Mouse (Mus musculus) thymus, adult 2 months (tissue): Measurements from ENCODE around the gene Carnmt1. TPM values are rescaled to one million over a fixed set of nuclear protein-coding genes. Genes with fewer than 3 reads are reported as not detected.
A peak's percentile ranks its signal among the peaks of the same experiment; 100 is the strongest.

Experiments used
- DNase-seq: peaks from one replicate; pipeline ENCODE4 v3.0.0; 2021
- H3K27ac ChIP-seq: fragments of 200-500 bp; 2 replicates; pipeline ENCODE4 v1.5.1; 2012; ENCODE audit warnings: low read length, control low read depth; ENCODE audit not compliant: control insufficient read depth, insufficient read depth
- H3K27me3 ChIP-seq: fragments of 200-500 bp; 2 replicates; pipeline ENCODE4 v1.6.1; 2012; ENCODE audit warnings: mild to moderate bottlenecking, low read length, moderate library complexity, mixed read lengths; ENCODE audit not compliant: control insufficient read depth, insufficient read depth
- H3K36me3 ChIP-seq: fragments of 200-500 bp; 2 replicates; pipeline ENCODE4 v1.6.1; 2012; ENCODE audit warnings: mild to moderate bottlenecking, low read length, moderate library complexity; ENCODE audit not compliant: control insufficient read depth, insufficient read depth
- H3K4me1 ChIP-seq: fragments of 200-500 bp; replicated peaks from 2 replicates; pipeline ENCODE4 v1.6.1; 2012; ENCODE audit warnings: low read length; ENCODE audit not compliant: control insufficient read depth, insufficient read depth
- H3K4me3 ChIP-seq: fragments of 200-500 bp; 2 replicates; pipeline ENCODE4 v1.5.1; 2012; ENCODE audit warnings: mild to moderate bottlenecking, low read length, control low read depth, moderate library complexity; ENCODE audit not compliant: control insufficient read depth, insufficient read depth
- CTCF ChIP-seq: fragments of 200-500 bp; IDR thresholded peaks from 2 replicates; pipeline ENCODE4 v1.5.1; 2012; ENCODE audit warnings: mild to moderate bottlenecking, control low read depth, low read length, moderate library complexity, borderline replicate concordance; ENCODE audit not compliant: control insufficient read depth, poor library complexity, insufficient read depth; ENCODE audit errors: extremely low read depth
- POLR2A ChIP-seq: fragments of 200-500 bp; IDR thresholded peaks from 2 replicates; pipeline ENCODE4 v1.6.1; 2012; ENCODE audit warnings: mild to moderate bottlenecking, low read length, control low read depth, moderate library complexity; ENCODE audit not compliant: control insufficient read depth, poor library complexity, insufficient read depth; ENCODE audit errors: extremely low read depth
- WGBS: fragments of 180-500 bp; shearing (Covaris S2); methylation state at CpG from one replicate; pipeline ENCODE4 v1.1.7; 2018; 5-methylcytosine and 5-hydroxymethylcytosine counted together
- polyA plus RNA-seq: library from polyadenylated mRNA; depleted of rRNA; stranded (reverse); fragments of >200 nt; gene quantifications from 2 replicates; pipeline ENCODE4 v1.2.3, GENCODE M21; 2012

The Carnmt1 gene
- polyA plus RNA-seq, 1 experiment: 6.6 TPM

DNA sequence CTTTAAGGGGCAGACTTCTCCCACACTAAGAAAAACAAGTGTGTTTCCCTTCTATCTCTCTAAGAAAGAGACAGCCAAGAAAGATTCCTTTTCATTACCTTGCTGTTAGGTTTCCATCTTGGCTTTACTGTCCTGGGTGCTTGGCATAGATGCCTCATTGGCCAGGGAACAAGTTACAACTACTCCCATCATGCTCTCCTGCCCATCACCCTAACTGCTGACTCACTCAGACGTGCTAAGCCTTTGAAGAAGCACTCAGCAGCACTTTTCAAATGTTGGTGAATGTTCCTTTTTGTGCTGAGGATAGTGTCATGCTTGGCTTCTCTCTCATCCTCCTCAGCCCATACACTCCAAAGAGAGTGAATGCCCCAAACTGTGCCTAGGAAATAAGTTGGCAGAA lies 8.9 kb upstream of the Carnmt1 start:
- H3K4me1 ChIP-seq: no peaks in the 10 kb centered on the region
- no peak for DNase-seq
- no peaks in the 10 kb centered on the region for H3K36me3 ChIP-seq
- H3K27ac ChIP-seq: no peak overlapping the region
- H3K27me3 ChIP-seq: no peaks in the 10 kb centered on the region
- 25% methylated on average over 1 of the region's 1 CpGs for WGBS
- no peak overlapping the region for H3K4me3 ChIP-seq
- TF ChIP-seq CTCF (no peak), POLR2A (no peak)

- TF ChIP-seq CTCF (no peak), POLR2A (no peak)
- Histone ChIP-seq H3K4me1 (no peaks in the 10 kb centered on the region), H3K36me3 (no peaks in the 10 kb centered on the region), H3K27me3 (no peaks in the 10 kb centered on the region), H3K4me3 (no peak overlapping the region), H3K27ac (no peak overlapping the region)
- DNase-seq: no peak
- WGBS: 51% methylated on average over 2 of the region's 2 CpGs
Observed at GRCm38 (mm10) chr19:18663904-18664303, 6.7 kb upstream of the Carnmt1 start.

DNA sequence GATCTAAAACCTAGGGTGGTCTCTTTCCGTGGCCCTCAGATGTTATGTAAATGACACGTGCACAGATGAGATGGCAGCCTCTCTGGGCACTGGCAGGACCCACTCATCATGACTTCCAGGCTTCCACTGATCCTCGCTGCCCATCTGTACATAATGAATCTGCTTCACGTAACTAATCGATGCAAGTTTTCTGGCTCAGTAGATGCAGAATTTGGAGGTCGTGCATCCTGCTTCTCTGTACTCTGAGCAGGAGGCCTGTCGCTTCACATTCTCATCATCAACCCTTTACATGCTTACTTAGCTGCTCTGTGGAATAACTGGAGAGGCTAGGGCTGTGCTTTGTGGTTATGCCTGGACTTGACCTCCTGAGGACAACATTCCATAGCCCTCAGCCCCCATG lies 3.6 kb upstream of the Carnmt1 start:
- 95% methylated on average over 7 of the region's 7 CpGs for WGBS
- no peaks in the 10 kb centered on the region for H3K4me1 ChIP-seq
- no peaks in the 10 kb centered on the region for H3K36me3 ChIP-seq
- no peak overlapping the region for H3K27ac ChIP-seq
- DNase-seq: no peak
- no peak overlapping the region for H3K4me3 ChIP-seq
- TF ChIP-seq POLR2A (no peak), CTCF (no peak)
- no peaks in the 10 kb centered on the region for H3K27me3 ChIP-seq

DNA sequence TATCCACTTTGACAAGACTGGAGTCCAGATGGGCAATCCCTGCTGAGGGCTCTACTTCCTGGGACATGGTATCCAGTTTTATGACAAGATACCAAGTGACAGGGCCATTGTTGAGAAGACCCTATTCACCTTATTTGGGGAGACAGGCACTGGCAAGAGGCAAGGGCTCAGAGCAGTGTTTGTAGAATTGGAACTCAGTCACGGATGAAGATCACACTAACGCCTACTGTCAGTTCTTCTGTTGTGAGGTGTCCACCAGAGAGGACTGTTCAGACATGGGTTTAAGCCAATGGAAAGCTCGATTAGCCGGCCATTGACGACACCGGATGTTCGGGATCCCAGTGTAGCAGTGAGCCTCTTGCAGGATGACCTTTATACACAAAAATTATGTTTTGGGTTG lies 1.0 kb upstream of the Carnmt1 start:
- H3K4me3 ChIP-seq: no peak overlapping the region
- no peaks in the 10 kb centered on the region for H3K27me3 ChIP-seq
- DNase-seq: no peak
- WGBS: 97% methylated on average over 7 of the region's 7 CpGs
- TF ChIP-seq POLR2A: no peak
- no peak for TF ChIP-seq CTCF
- no peak overlapping the region for H3K27ac ChIP-seq
- H3K36me3 ChIP-seq: no peaks in the 10 kb centered on the region
- 0 out of 2 replicates have a peak, but pooled peaks cover 2% of the 10 kb centered on the region for H3K4me1 ChIP-seq

DNA sequence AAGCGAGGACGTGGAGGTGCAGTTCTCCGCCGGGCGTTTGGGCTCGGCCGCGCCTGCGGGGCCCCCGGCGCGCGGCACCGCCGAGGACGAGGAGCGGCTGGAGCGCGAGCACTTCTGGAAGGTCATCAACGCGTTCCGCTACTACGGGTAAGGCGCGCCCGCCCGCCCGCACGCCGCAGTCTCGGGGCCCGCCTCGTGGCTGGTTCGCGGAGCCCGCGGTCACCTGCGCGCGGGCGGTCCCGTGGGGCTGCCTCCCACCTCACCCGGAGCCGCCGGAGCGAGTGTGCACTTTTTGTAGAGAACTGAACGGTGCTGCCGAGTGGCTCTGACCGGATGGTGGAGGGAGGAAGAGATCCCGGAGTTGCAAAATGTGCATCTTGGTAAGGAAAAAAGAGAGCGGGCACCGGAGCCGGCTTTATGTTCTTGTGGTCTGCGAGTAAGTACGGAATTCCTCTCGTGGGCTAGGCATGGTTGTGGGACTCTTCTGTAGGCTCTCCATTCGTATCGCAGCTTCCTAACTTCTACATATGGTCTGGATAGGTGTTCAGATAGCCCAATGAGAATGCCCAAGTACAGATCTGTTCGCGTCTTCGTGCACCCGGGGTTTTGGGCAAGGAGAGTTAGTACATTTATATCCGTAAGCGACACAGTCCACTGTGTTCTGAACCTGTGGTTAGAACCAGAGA lies 635 bp downstream of the Carnmt1 start:
- H3K4me1 ChIP-seq: 0 out of 2 replicates have a peak, but pooled peaks cover 2% of the 10 kb centered on the region
- peak; percentile 58 for DNase-seq
- H3K27me3 ChIP-seq: no peaks in the 10 kb centered on the region
- H3K36me3 ChIP-seq: no peaks in the 10 kb centered on the region
- TF ChIP-seq CTCF (no peak), POLR2A (no peak)
- no peak overlapping the region for H3K27ac ChIP-seq
- WGBS: under 1% methylated on average over 64 of the region's 64 CpGs
- H3K4me3 ChIP-seq: peak overlapping the region; percentile 75

DNA sequence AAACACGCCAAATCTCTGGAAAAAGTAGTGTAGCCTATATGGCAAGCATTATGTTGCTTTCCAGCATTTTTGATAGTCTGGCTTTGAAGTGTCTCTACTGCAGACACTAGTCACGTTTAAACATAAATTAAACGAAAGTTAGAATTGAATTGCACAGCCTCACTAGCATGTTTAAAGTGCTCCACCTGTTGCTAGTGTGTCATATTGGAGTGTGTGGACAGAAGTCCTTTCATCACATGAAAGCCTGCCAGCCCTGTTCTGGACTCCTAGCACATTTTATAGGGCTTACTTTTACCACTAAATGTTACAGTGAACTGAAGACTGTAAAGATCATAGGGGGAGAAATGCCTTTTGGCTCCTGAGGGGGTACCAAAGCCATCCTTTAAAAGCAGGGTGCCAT lies 1.9 kb downstream of the Carnmt1 start:
- H3K36me3 ChIP-seq: no peaks in the 10 kb centered on the region
- no peak for TF ChIP-seq POLR2A
- TF ChIP-seq CTCF: no peak
- DNase-seq: no peak
- no peak overlapping the region for H3K4me3 ChIP-seq
- no peaks in the 10 kb centered on the region for H3K27me3 ChIP-seq
- 64% methylated on average over 3 of the region's 3 CpGs for whole genome bisulfite sequencing
- H3K27ac ChIP-seq: no peak overlapping the region
- H3K4me1 ChIP-seq: 0 out of 2 replicates have a peak, but pooled peaks cover 2% of the 10 kb centered on the region
